Mouse (Mus musculus) central nervous system, embryonic 11.5 days (tissue): ENCODE results near the gene Olfr1437. TPM values are rescaled to one million over a fixed set of nuclear protein-coding genes. Genes with fewer than 3 reads are reported as not detected.

Experiments used
- polyA plus RNA-seq: library from polyadenylated mRNA; depleted of rRNA; stranded (reverse); fragments of >200 nt; gene quantifications from 2 replicates; pipeline ENCODE4 v1.2.3, GENCODE M21; 2012; rRNA removed

Gene Olfr1437
- not detected in 2 replicates for polyA plus RNA-seq

GRCm38 (mm10) chr19:12325001-12325400, at the start of gene Olfr1437:
TSS of gene Olfr1437 (minus strand) at chr19:12325101.

GRCm38 (mm10) chr19:12335810-12336209, 10.9 kb upstream of the Olfr1437 start, which contains the start of gene Olfr1438-ps1:
TSS of gene Olfr1438-ps1 (minus strand) at chr19:12335910.

GRCm38 (mm10) chr19:12299030-12299429, 25.9 kb downstream of the Olfr1437 start, which contains the start of gene Olfr1436:
TSS of gene Olfr1436 (minus strand) at chr19:12299130.

DNA sequence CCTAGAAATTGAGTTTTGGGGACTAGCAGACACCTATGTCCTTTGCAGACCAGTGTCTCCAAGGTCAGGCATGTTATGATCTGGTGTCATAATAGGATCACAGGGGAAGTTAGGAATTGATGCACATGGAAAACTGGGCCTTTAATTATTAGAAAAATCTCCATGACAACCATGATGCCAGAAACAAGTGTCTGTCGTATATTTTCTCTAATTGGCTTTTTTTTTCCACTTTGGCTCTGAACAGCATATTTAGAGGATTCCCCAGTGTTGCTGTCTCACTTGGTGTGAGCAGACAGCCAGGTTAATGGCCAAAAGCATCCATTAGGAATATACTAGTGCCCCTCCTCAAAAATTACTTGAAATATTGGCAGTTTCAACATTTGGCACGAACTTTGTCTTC, 45.3 kb downstream of the Olfr1437 start, which contains the start of gene Olfr1434:
TSS of gene Olfr1434 (plus strand) at position 301 of the 400 bp plus-strand sequence.

Other genes with a start within 250 kb of the Olfr1437 start
- gene Olfr1425, start 247.4 kb downstream of the Olfr1437 start, polyA plus RNA-seq, result not detected in 2 replicates
- not detected in 2 replicates for gene Olfr1426, start 233.1 kb downstream of the Olfr1437 start, polyA plus RNA-seq
- not detected in 2 replicates for gene Olfr1427, start 221.8 kb downstream of the Olfr1437 start, polyA plus RNA-seq
- gene Olfr1428, start 209.2 kb downstream of the Olfr1437 start, polyA plus RNA-seq, result not detected in 2 replicates
- gene Olfr76, start 201.9 kb downstream of the Olfr1437 start, polyA plus RNA-seq, result not detected in 2 replicates
- gene Olfr1555-ps1, start 155.0 kb downstream of the Olfr1437 start, polyA plus RNA-seq, result not detected in 2 replicates
- not detected in 2 replicates for gene Olfr1431, start 124.5 kb downstream of the Olfr1437 start, polyA plus RNA-seq
- not detected in 2 replicates for gene Olfr1432, start 92.5 kb downstream of the Olfr1437 start, polyA plus RNA-seq
- gene Olfr262, start 83.4 kb downstream of the Olfr1437 start, polyA plus RNA-seq, result not detected in 2 replicates
- gene Olfr235, start 64.1 kb downstream of the Olfr1437 start, polyA plus RNA-seq, result not detected in 2 replicates
- not detected in 2 replicates for gene Olfr1434, start 45.2 kb downstream of the Olfr1437 start, polyA plus RNA-seq
- gene Olfr1436, start 26.0 kb downstream of the Olfr1437 start, polyA plus RNA-seq, result not detected in 2 replicates
- gene Olfr1438-ps1, start 10.8 kb upstream of the Olfr1437 start, polyA plus RNA-seq, result not detected in 2 replicates
- not detected in 2 replicates for gene Olfr1440, start 62.2 kb upstream of the Olfr1437 start, polyA plus RNA-seq
- gene Olfr1441, start 92.3 kb upstream of the Olfr1437 start, polyA plus RNA-seq, result not detected in 2 replicates
- gene Pfpl, start 102.8 kb upstream of the Olfr1437 start, polyA plus RNA-seq, result not detected in 2 replicates
- 1.5 and 1.7 TPM in 2 replicates for gene Mpeg1, start 135.7 kb upstream of the Olfr1437 start, polyA plus RNA-seq
- gene Dtx4, start 176.4 kb upstream of the Olfr1437 start, polyA plus RNA-seq, result 33.6 and 36.3 TPM in 2 replicates
- 21.2 and 22.4 TPM in 2 replicates for gene Fam111a, start 220.6 kb upstream of the Olfr1437 start, polyA plus RNA-seq